Mouse (Mus musculus) lung, postnatal 0 days (tissue): Measurements from ENCODE around the gene Nfrkb. TPM values are rescaled to one million over a fixed set of nuclear protein-coding genes. Genes with fewer than 3 reads are reported as not detected.

Source experiments
- ATAC-seq: fragments of 200-750 bp; cut with Nextera tagmentation; 2 replicates; pipeline ENCODE4 v1.8.0; 2017; ENCODE audit warnings: moderate library complexity
- DNase-seq: peaks from one replicate; pipeline ENCODE4 v3.0.0-alpha.2; 2016; ENCODE audit warnings: low spot score
- H3K27ac ChIP-seq: fragments of 300-500 bp; sonication (generic); 2 replicates; pipeline ENCODE4 v1.5.1; 2014; ENCODE audit warnings: antibody characterized with exemption, mild to moderate bottlenecking, low read length, mixed read lengths
- H3K27me3 ChIP-seq: fragments of 300-500 bp; sonication (generic); replicated peaks from 2 replicates; pipeline ENCODE4 v1.6.1; 2014; ENCODE audit warnings: low read length, mixed read lengths; ENCODE audit not compliant: insufficient read depth
- H3K36me3 ChIP-seq: fragments of 300-500 bp; sonication (generic); 2 replicates; pipeline ENCODE4 v1.6.1; 2014; ENCODE audit warnings: low read length, mixed read lengths; ENCODE audit not compliant: insufficient read depth
- H3K4me1 ChIP-seq: fragments of 300-500 bp; sonication (generic); 2 replicates; pipeline ENCODE4 v1.6.1; 2014; ENCODE audit warnings: antibody characterized with exemption, low read depth, low read length, mixed read lengths; ENCODE audit not compliant: insufficient read depth
- H3K4me2 ChIP-seq: fragments of 300-500 bp; sonication (generic); replicated peaks from 2 replicates; pipeline ENCODE4 v1.6.1; 2014; ENCODE audit warnings: low read depth, mild to moderate bottlenecking, low read length, moderate library complexity, mixed read lengths
- H3K4me3 ChIP-seq: fragments of 300-500 bp; sonication (generic); 2 replicates; pipeline ENCODE4 v1.5.1; 2014; ENCODE audit warnings: low read depth, low read length
- H3K9ac ChIP-seq: fragments of 300-500 bp; sonication (generic); replicated peaks from 2 replicates; pipeline ENCODE4 v1.6.1; 2014; ENCODE audit warnings: low read depth, mild to moderate bottlenecking
- H3K9me3 ChIP-seq: fragments of 300-500 bp; sonication (generic); 2 replicates; pipeline ENCODE4 v1.6.1; 2016; ENCODE audit warnings: low read length, mixed read lengths
- CTCF ChIP-seq: IDR thresholded peaks from 2 replicates; pipeline ENCODE4 v1.5.1; 2016; ENCODE audit warnings: antibody characterized with exemption, mild to moderate bottlenecking
- EP300 ChIP-seq: IDR thresholded peaks from 2 replicates; pipeline ENCODE4 v1.6.1; 2016; ENCODE audit warnings: antibody characterized with exemption, mild to moderate bottlenecking, control low read depth
- WGBS: fragments of 180-500 bp; shearing (Covaris S2); extraction: QIAGEN DNeasy Blood & Tissue Kit; methylation state at CpG from one replicate; pipeline ENCODE4 v1.1.7; 2014; 5-methylcytosine and 5-hydroxymethylcytosine counted together
- polyA plus RNA-seq: library from polyadenylated mRNA; unstranded; fragments of >200 nt; fragmentation: Nextera tagmentation; extraction: Ambion mirVana; gene quantifications from 2 replicates; pipeline ENCODE4 v1.2.1, GENCODE M21; 2015

Nfrkb gene
- polyA plus RNA-seq, 1 experiment from 2014 or later: 13.0 TPM

- no peak for ATAC-seq
- WGBS: 72% methylated on average over 17 of the region's 17 CpGs
- Histone ChIP-seq H3K27me3 (no peaks in the 10 kb centered on the region), H3K4me1 (no peaks in the 10 kb centered on the region; the same call in 1 of the 2 replicates), H3K4me3 (no peak overlapping the region), H3K9me3 (no peaks in the 10 kb centered on the region), H3K27ac (no peak overlapping the region), H3K36me3 (no peaks in the 10 kb centered on the region), H3K9ac (no peak overlapping the region), H3K4me2 (peak overlapping the region; percentile 74)
- DNase-seq: no peak
- TF ChIP-seq CTCF: no peak
- no peak for TF ChIP-seq EP300
Observed at GRCm38 (mm10) chr9:31384786-31385499, 1.0 kb upstream of the Nfrkb start.

GRCm38 (mm10) chr9:31385500-31385869, 507 bp upstream of the Nfrkb start:
- H3K9me3 ChIP-seq: no peaks in the 10 kb centered on the region
- peak overlapping the region; percentile 95 for H3K4me3 ChIP-seq
- peak overlapping the region; percentile 84; the same call in 1 of the 2 replicates for H3K9ac ChIP-seq
- H3K36me3 ChIP-seq: no peaks in the 10 kb centered on the region
- H3K4me2 ChIP-seq: peak overlapping the region; percentile 74
- TF ChIP-seq CTCF (no peak), EP300 (no peak)
- no peaks in the 10 kb centered on the region; the same call in 1 of the 2 replicates for H3K4me1 ChIP-seq
- DNase-seq (peak; percentile 5), ATAC-seq (no peak)
- WGBS: 24% methylated on average over 4 of the region's 4 CpGs
- H3K27ac ChIP-seq: no peak overlapping the region
- no peaks in the 10 kb centered on the region for H3K27me3 ChIP-seq

GRCm38 (mm10) chr9:31386368-31387180, 582 bp downstream of the Nfrkb start:
- H3K27ac ChIP-seq: peak overlapping the region; percentile 38
- H3K4me2 ChIP-seq: peak overlapping the region; percentile 74
- H3K4me1 ChIP-seq: no peaks in the 10 kb centered on the region; the same call in 1 of the 2 replicates
- no peak for TF ChIP-seq CTCF
- TF ChIP-seq EP300: no peak
- WGBS: 10% methylated on average over 32 of the region's 44 CpGs
- H3K9me3 ChIP-seq: no peaks in the 10 kb centered on the region
- peak overlapping the region; percentile 84 for H3K9ac ChIP-seq
- DNase-seq (peak; percentile 25), ATAC-seq (peak; percentile 58)
- peak overlapping the region; percentile 95 for H3K4me3 ChIP-seq
- H3K27me3 ChIP-seq: no peaks in the 10 kb centered on the region
- H3K36me3 ChIP-seq: peaks cover 9% of the 10 kb centered on the region; the same call in 1 of the 2 replicates

DNA sequence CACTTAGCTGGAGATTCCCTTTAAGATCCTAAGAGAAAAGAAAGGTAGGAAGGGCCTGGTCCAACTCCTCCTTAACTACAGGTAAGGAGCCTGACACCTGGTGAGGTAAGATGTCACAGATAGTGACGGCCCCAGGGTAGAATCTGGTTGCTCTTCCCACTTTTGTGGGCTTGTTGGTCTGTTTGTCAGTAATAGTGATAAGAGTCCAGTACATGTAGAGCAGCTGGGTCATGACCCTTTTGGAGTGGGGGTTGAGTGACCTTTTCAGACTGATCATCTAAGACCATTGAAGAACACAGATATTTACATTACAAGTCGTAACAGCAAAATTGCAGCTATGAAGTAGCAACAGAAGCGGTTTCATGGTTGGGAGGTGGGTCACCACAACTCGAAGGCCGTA, 1.2 kb downstream of the Nfrkb start:
- Histone ChIP-seq H3K36me3 (peaks cover 14% of the 10 kb centered on the region; the same call in 1 of the 2 replicates), H3K4me3 (0 out of 2 replicates have a peak overlapping the region, but pooled peaks have one; percentile 95), H3K4me1 (no peaks in the 10 kb centered on the region; the same call in 1 of the 2 replicates), H3K27me3 (no peaks in the 10 kb centered on the region), H3K9me3 (no peaks in the 10 kb centered on the region), H3K4me2 (peak overlapping the region; percentile 74), H3K27ac (no peak overlapping the region), H3K9ac (0 out of 2 replicates have a peak overlapping the region, but pooled peaks have one; percentile 84)
- ATAC-seq (no peak), DNase-seq (no peak)
- 70% methylated on average over 5 of the region's 5 CpGs for WGBS
- TF ChIP-seq EP300 (no peak), CTCF (no peak)

DNA sequence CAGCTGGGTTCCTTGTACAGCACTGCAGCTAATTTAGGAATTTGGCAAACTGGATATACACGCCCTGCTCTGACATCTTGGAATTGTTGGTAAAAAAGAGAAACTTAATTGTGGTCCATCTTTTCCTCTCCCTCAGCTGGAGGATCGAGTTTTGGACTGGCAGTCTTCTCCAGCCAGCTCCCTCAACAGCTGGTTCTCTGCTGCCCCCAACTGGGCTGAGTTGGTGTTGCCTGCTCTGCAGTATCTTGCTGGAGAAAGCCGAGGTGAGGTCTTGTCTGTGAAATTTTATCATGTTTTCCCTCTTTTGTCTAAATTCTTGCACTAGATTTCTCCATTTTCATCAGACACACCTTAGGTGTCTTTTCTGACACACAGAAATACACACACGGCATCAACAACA, 14.4 kb downstream of the Nfrkb start:
- Histone ChIP-seq H3K27me3 (no peaks in the 10 kb centered on the region), H3K9ac (no peak overlapping the region), H3K4me1 (no peaks in the 10 kb centered on the region), H3K4me3 (no peak overlapping the region), H3K9me3 (no peaks in the 10 kb centered on the region), H3K36me3 (peaks cover 45% of the 10 kb centered on the region), H3K27ac (no peak overlapping the region), H3K4me2 (no peak overlapping the region)
- 48% methylated on average over 4 of the region's 4 CpGs for WGBS
- DNase-seq (peak; percentile 66), ATAC-seq (peak; percentile 47; the same call in 1 of the 2 replicates)
- TF ChIP-seq CTCF: peak; percentile 86
- TF ChIP-seq EP300: no peak

DNA sequence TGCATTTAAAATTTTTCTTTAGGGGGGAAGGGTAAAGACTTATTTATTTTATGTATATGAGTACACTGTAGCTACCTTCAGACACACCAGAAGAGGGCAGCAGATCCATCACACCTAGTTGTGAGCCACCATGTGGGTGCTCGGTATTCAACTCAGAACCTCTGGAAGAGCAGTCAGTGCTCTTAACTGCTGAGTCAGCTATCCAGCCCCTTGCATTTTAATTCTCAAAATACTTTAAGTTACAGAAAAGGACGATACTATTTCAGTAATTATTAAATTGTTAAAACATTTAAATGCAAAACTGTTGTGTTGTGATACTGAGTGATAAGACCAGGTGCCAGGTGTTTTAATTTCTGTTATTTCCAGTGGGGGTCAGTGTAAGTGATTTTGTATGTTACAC, 18.3 kb downstream of the Nfrkb start:
- Histone ChIP-seq H3K4me1 (no peaks in the 10 kb centered on the region), H3K27ac (no peak overlapping the region), H3K36me3 (peaks cover 46% of the 10 kb centered on the region), H3K27me3 (no peaks in the 10 kb centered on the region), H3K9ac (no peak overlapping the region), H3K4me2 (no peak overlapping the region), H3K4me3 (no peak overlapping the region), H3K9me3 (no peaks in the 10 kb centered on the region)
- no peak for ATAC-seq
- no peak for DNase-seq
- 83% methylated on average over 2 of the region's 2 CpGs for WGBS
- TF ChIP-seq CTCF: no peak
- TF ChIP-seq EP300: no peak
